Mouse (Mus musculus): Measurements from ENCODE around the gene Epc2. TPM values are rescaled to one million over a fixed set of nuclear protein-coding genes. Genes with fewer than 3 reads are reported as not detected.

Epc2 gene
- polyA plus RNA-seq (2015; fragmentation: Nextera tagmentation; extraction: Ambion mirVana) = 3.8 and 4.8 TPM in 2 replicates

DNA sequence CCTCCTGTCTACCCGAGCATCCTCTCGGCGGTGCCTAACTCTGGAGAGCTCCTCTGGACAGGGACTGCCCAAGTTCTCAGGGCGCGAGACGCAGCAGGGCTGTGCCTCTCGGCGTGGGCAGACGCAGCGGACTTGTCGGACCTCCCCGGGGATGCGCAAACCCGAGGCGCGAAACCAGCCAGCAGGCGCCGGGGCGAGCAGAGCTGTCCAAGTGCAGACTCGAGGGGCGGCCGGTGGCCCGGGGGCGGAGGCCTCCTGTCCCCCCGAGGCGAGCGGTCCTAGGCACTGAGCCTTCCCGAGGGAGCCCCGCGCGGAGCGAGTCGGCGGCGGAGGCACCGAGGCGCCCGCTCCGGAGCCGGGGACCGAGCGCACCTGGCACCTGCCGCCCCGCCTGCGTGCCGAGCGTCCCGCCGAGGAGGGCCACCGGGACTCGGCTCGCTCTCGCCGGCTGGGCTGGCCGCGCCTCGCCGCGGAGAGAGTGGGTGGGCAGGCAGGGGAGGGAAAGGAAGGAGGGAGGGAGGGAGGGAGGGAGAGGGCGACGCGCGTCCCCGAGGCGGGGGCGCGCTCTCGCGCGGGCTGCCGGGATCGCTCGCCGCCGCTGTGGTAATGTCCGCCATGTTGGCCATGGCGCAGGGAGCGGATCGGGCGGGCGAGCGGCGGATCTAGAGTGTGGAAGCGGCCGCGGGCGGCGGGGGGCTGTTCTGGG lies at the start of gene Epc2:
Epc2 (plus strand) TSS at position 556 of the 706 bp plus-strand sequence.
- no peaks in the 10 kb centered on the region; the same call in 1 of the 2 replicates for H3K27me3 ChIP-seq (replicated peaks)
- H3K4me1 ChIP-seq = peaks cover 24% of the 10 kb centered on the region
- H3K9me3 ChIP-seq = no peaks in the 10 kb centered on the region
- peak within 1 kb of the TSS; percentile 98 for H3K9ac ChIP-seq
- H3K4me2 ChIP-seq = peak within 1 kb of the TSS; percentile 95
- H3K27ac ChIP-seq (replicated peaks) = peak within 1 kb of the TSS; percentile 98
- H3K4me3 ChIP-seq = peak within 1 kb of the TSS; percentile 99
- no peaks in the 10 kb centered on the region for H3K36me3 ChIP-seq
- WGBS = under 1% methylated on average over 55 of the region's 88 CpGs
- peak; percentile 76 for ATAC-seq (ENCODE audit: extremely low read depth, insufficient number of reproducible peaks, low FRiP score, low TSS enrichment)

DNA sequence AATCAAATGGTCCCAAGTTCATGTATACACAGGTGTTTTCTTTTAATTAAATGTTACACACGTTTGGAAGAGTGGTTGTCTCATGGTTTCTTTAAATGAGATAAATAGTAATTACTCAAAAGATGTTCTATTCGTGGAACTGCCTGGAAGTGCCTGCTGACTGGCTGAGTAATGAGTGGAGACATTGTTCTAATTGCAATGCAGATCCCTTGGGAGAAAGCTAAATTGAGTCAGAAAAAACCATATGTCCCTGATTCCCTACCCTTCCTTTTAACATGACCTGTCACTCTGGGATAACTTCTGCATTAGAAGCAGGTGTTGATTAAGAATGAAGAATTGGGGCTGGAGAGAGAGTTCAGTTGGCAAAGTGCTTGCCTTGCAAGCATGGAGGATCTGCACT lies 45.3 kb upstream of the Epc2 start:
- WGBS = 45% methylated on average over 2 of the region's 2 CpGs
- H3K27ac ChIP-seq (replicated peaks) = no peak overlapping the region

DNA sequence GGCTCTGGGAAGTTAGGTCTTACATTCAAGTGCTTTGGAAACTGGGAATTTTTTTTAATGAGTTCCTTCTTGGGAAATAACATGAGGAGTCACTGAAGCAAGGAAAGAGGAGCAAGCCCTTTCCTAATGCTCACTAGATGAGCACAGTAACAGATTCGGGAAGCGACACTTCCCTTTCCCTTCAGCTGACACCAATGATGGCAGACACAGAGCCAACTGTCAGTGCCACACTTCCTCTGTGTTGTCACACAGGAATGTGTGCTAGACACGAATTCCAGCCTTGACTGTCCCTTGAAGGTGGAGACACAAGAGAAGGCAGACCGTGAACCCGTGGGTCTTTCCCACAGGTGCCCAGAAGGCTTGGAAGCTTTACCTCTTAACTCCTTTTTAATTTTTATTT lies 39.6 kb upstream of the Epc2 start:
- Histone ChIP-seq H3K4me3 (no peak overlapping the region), H3K27me3 (replicated peaks) (no peaks in the 10 kb centered on the region), H3K4me2 (no peak overlapping the region), H3K27ac (replicated peaks) (no peak overlapping the region), H3K9ac (no peak overlapping the region), H3K9me3 (no peaks in the 10 kb centered on the region), H3K36me3 (no peaks in the 10 kb centered on the region), H3K4me1 (peaks cover 10% of the 10 kb centered on the region)
- ATAC-seq (ENCODE audit: extremely low read depth, insufficient number of reproducible peaks, low FRiP score, low TSS enrichment) = no peak
- 51% methylated on average over 5 of the region's 5 CpGs for WGBS

More for the DNA sequence above, 45.3 kb upstream of the Epc2 start:
- ATAC-seq (ENCODE audit: extremely low read depth, insufficient number of reproducible peaks, low FRiP score, low TSS enrichment) = no peak
- Histone ChIP-seq H3K4me3 (no peak overlapping the region), H3K27me3 (replicated peaks) (no peaks in the 10 kb centered on the region), H3K9ac (no peak overlapping the region), H3K4me1 (no peaks in the 10 kb centered on the region), H3K36me3 (no peaks in the 10 kb centered on the region), H3K9me3 (no peaks in the 10 kb centered on the region), H3K4me2 (no peak overlapping the region)

DNA sequence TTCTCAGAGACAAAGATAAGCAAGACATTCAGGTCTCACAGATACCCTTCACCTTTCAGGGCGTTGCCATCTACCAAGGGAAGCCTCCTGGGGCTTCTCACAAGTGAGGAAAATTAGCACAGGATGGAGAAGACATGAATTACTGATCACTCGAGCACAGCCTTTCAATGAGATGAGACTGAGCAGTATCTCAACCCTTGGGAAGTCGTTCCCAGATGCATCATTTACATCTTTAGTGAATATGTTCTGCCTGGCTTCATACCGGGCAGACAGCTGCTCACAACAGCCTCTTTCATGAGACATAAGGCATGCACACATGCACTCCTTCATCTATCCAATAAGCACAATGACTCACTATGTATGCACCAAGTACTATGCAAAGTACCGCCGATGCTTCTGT lies 38.7 kb upstream of the Epc2 start:
- Histone ChIP-seq H3K9me3 (no peaks in the 10 kb centered on the region), H3K36me3 (no peaks in the 10 kb centered on the region), H3K4me3 (no peak overlapping the region), H3K4me1 (peaks cover 10% of the 10 kb centered on the region), H3K27ac (replicated peaks) (no peak overlapping the region), H3K4me2 (no peak overlapping the region), H3K27me3 (replicated peaks) (no peaks in the 10 kb centered on the region), H3K9ac (no peak overlapping the region)
- 73% methylated on average over 6 of the region's 6 CpGs for WGBS
- no peak for ATAC-seq (ENCODE audit: extremely low read depth, insufficient number of reproducible peaks, low FRiP score, low TSS enrichment)

DNA sequence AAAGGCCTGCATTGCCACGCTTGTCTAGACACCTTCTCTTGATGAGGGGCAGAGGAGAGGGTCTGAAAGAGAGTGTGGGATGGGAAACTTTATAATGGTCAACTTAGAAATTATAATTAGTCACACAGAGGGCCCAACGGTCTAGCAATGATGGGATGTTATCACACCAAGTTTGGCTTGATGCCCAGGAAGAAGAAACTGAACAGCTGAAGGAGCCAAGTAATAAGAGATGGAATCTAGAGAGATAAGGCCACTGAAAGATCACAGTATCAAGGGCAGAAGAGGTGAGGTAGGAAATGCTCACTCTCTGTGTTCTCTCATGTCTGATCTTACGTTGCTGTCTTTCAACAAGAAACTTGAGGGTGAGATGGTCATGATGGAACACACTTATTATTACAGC lies 35.4 kb upstream of the Epc2 start:
- H3K27ac ChIP-seq (replicated peaks) = 0 out of 2 replicates have a peak overlapping the region, but pooled peaks have one; percentile 0
- no peaks in the 10 kb centered on the region for H3K9me3 ChIP-seq
- ATAC-seq (ENCODE audit: extremely low read depth, insufficient number of reproducible peaks, low FRiP score, low TSS enrichment) = no peak
- H3K4me2 ChIP-seq = no peak overlapping the region
- H3K4me1 ChIP-seq = peaks cover 10% of the 10 kb centered on the region
- 30% methylated on average over 3 of the region's 3 CpGs for WGBS
- H3K4me3 ChIP-seq = no peak overlapping the region
- H3K9ac ChIP-seq = no peak overlapping the region
- H3K27me3 ChIP-seq (replicated peaks) = no peaks in the 10 kb centered on the region
- no peaks in the 10 kb centered on the region for H3K36me3 ChIP-seq

DNA sequence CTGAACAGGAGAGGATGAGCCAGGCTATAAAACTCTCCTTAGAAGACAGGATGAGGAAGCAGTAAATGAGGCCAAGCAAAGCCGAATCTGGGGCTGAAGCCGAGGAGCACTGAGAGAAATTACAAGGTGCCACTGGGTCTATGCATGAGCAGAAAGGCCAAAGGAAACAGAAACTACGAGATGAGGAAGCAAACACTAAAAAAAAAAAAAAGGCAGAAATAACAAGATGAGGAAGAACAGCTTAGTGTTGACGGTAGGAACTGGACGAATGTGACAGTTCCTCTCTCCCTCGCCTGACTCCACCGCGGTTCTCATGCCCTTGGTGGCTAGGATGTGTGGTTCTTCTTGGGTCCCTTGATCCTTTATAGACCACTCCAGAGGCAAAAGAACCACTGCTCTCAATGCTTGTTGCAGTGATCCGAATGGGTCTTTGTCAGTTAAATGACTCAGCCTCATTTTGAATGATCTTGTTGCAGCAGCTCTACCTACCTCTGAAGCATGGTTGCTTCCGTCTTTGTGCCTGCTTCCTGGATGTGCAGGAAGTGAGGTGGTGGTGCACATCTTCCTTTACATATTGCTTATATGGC lies 34.2 kb upstream of the Epc2 start:
- Histone ChIP-seq H3K4me2 (no peak overlapping the region), H3K27ac (replicated peaks) (no peak overlapping the region), H3K36me3 (no peaks in the 10 kb centered on the region), H3K27me3 (replicated peaks) (no peaks in the 10 kb centered on the region), H3K9me3 (no peaks in the 10 kb centered on the region), H3K9ac (no peak overlapping the region), H3K4me3 (no peak overlapping the region), H3K4me1 (peaks cover 10% of the 10 kb centered on the region)
- 51% methylated on average over 10 of the region's 10 CpGs for WGBS
- no peak for ATAC-seq (ENCODE audit: extremely low read depth, insufficient number of reproducible peaks, low FRiP score, low TSS enrichment)

DNA sequence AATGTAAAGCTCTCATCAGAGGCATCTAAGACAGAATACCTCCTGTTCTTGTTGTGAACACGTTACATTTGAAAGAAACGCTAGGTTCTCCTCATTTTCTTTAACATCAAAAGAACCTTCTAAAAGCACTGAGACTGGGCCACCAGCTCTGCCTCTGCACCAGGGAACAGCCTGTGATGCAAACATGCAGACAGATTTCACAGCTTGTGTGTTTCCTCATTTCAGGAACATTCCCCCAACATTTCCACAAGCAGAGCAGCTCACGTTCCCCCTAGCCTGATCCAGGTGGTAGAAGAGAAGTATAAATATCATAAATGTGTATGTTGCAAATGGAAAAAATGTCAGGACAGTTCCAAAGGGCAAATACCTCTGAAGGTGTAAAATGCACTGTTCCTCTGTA lies 30.9 kb upstream of the Epc2 start:
- Histone ChIP-seq H3K27ac (replicated peaks) (no peak overlapping the region), H3K36me3 (no peaks in the 10 kb centered on the region), H3K9me3 (no peaks in the 10 kb centered on the region), H3K4me1 (peaks cover 7% of the 10 kb centered on the region), H3K9ac (no peak overlapping the region), H3K27me3 (replicated peaks) (no peaks in the 10 kb centered on the region), H3K4me3 (no peak overlapping the region), H3K4me2 (no peak overlapping the region)
- WGBS = 77% methylated on average over 3 of the region's 3 CpGs
- ATAC-seq (ENCODE audit: extremely low read depth, insufficient number of reproducible peaks, low FRiP score, low TSS enrichment) = no peak

DNA sequence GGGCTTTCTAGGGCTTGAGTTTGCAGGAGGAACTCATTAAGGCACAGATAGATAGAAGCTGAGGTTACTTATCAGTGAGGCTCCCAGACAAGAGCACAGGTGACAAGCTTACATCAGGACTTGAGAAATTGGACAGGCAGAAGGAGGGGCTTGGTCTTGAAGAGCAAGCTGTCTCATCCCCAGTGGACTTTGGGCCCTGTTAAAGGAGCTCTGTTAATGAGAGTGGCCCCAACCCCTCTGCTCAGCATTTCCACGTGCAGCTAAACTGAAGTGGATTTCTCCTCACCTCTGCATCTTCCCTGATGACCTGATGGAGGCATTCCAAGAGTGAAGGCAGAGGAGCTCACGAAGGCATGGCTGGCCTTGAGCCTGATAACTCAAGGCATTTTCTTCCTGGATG lies 27.4 kb upstream of the Epc2 start:
- Histone ChIP-seq H3K9ac (no peak overlapping the region), H3K4me1 (no peaks in the 10 kb centered on the region), H3K27me3 (replicated peaks) (no peaks in the 10 kb centered on the region), H3K4me3 (no peak overlapping the region), H3K9me3 (no peaks in the 10 kb centered on the region), H3K27ac (replicated peaks) (no peak overlapping the region), H3K36me3 (no peaks in the 10 kb centered on the region), H3K4me2 (no peak overlapping the region)
- ATAC-seq (ENCODE audit: extremely low read depth, insufficient number of reproducible peaks, low FRiP score, low TSS enrichment) = no peak
- 65% methylated on average over 2 of the region's 2 CpGs for WGBS

DNA sequence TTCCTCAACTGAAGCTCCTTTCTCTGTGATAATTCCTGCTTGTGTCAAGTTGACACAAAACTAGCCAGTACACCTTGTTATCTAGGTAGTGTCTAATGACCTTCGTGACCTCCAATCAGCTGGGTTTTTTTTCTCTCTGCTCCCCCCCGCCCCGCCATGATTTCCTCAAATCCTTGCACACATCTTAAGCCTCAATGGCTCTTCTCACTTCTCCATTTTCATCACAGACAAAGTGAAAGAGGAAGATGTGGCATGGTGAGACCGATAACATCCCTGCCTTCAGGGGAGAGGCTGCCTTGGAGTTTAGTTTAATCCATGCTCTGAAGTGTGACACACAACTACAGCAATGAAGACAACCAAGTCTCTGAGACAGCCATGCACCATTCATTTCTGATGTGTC lies 26.5 kb upstream of the Epc2 start:
- no peak overlapping the region for H3K4me3 ChIP-seq
- WGBS = 60% methylated on average over 4 of the region's 4 CpGs
- H3K36me3 ChIP-seq = no peaks in the 10 kb centered on the region
- no peaks in the 10 kb centered on the region for H3K27me3 ChIP-seq (replicated peaks)
- no peak for ATAC-seq (ENCODE audit: extremely low read depth, insufficient number of reproducible peaks, low FRiP score, low TSS enrichment)
- H3K4me2 ChIP-seq = no peak overlapping the region
- no peaks in the 10 kb centered on the region for H3K9me3 ChIP-seq
- H3K27ac ChIP-seq (replicated peaks) = no peak overlapping the region
- H3K4me1 ChIP-seq = no peaks in the 10 kb centered on the region
- no peak overlapping the region for H3K9ac ChIP-seq

DNA sequence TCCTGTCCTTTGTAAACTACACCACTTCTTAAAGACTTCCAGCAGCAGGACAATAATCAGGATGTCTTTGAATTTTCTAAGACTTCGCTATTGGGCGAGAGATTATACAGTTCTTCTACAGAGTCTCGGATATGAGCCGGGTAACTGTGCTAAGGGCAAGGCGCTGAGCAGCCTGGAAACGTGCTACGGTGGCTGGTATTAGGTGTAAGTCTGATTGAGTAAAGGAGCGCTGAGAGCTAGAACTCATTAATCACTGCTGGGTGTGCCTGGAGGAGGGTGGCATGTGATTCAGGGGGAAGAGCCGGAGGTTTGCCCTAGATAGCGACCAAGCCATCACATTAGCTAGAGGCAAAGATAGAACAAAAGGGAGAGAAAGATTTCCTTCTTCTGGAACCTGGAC lies 25.1 kb upstream of the Epc2 start:
- Histone ChIP-seq H3K4me2 (no peak overlapping the region), H3K4me3 (no peak overlapping the region)

DNA sequence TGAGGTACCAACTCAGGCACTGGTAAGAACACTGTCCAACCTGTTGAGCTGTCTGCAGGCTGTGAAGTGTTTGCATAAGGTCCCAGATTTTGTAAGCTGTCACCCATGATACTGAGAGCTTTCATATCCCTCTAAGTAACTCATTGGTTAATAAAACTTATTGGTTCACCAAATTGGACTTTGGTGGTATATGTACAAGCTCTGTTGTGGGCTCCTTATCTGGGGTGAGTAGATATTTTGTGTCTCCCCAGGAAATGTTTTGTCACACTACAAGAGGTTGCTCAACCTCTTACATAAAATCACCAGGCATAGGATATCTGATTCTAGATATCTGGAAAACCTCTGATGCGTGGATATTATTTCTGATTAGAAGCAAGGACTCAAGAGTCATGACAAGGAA lies 20.3 kb upstream of the Epc2 start:
- Histone ChIP-seq H3K27me3 (replicated peaks) (no peaks in the 10 kb centered on the region), H3K9me3 (no peaks in the 10 kb centered on the region), H3K4me2 (no peak overlapping the region), H3K36me3 (no peaks in the 10 kb centered on the region), H3K4me3 (no peak overlapping the region), H3K9ac (no peak overlapping the region), H3K4me1 (peaks cover 5% of the 10 kb centered on the region; the same call in 1 of the 2 replicates), H3K27ac (replicated peaks) (no peak overlapping the region)
- 73% methylated on average over 1 of the region's 1 CpGs for WGBS
- no peak for ATAC-seq (ENCODE audit: extremely low read depth, insufficient number of reproducible peaks, low FRiP score, low TSS enrichment)

More for the DNA sequence above, 25.1 kb upstream of the Epc2 start:
- no peaks in the 10 kb centered on the region for H3K9me3 ChIP-seq
- no peaks in the 10 kb centered on the region for H3K4me1 ChIP-seq
- no peak overlapping the region for H3K9ac ChIP-seq
- H3K36me3 ChIP-seq = no peaks in the 10 kb centered on the region
- no peak overlapping the region for H3K27ac ChIP-seq (replicated peaks)
- H3K27me3 ChIP-seq (replicated peaks) = no peaks in the 10 kb centered on the region
- no peak for ATAC-seq (ENCODE audit: extremely low read depth, insufficient number of reproducible peaks, low FRiP score, low TSS enrichment)
- WGBS = 51% methylated on average over 10 of the region's 10 CpGs

DNA sequence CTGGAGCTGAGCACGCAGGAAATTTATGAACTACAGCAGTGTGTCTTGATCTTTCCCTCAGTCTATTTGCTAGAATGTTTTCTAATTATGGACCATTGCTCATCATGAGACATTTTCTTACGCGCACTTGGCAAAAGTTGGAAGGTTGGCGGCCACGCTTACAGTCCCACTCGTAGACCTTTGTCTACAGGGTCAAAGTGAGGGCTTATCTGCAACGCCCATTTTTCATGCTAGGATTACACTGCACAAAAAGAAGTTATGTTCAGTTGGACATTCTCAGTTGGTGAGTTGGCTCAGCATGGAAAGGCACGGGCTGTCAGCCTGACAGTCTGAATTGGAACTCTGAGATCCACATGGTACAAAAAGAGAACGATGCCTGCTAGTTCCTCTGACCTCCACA lies 18.1 kb upstream of the Epc2 start:
- no peak for ATAC-seq (ENCODE audit: extremely low read depth, insufficient number of reproducible peaks, low FRiP score, low TSS enrichment)
- H3K4me1 ChIP-seq = peaks cover 5% of the 10 kb centered on the region; the same call in 1 of the 2 replicates
- 71% methylated on average over 9 of the region's 9 CpGs for WGBS

More for the DNA sequence above, 18.1 kb upstream of the Epc2 start:
- Histone ChIP-seq H3K36me3 (no peaks in the 10 kb centered on the region), H3K4me2 (no peak overlapping the region), H3K27me3 (replicated peaks) (no peaks in the 10 kb centered on the region), H3K9me3 (no peaks in the 10 kb centered on the region), H3K27ac (replicated peaks) (no peak overlapping the region), H3K4me3 (no peak overlapping the region), H3K9ac (no peak overlapping the region)

Data from heart, embryonic 13.5 days (tissue).